Mouse (Mus musculus) ES-Bruce4 (cell line): ENCODE measurements at regions not wholly inside any gene's neighbourhood (a gene's known extent, or its start where the extent isn't known, plus 50 kb on each side); places are given as distances from the start of the nearest gene placed in this dataset.

Experiments used
- H3K27ac ChIP-seq: 2 replicates; pipeline ENCODE4 v1.5.1; 2012; ENCODE audit warnings: low read length, inconsistent platforms; ENCODE audit not compliant: insufficient read depth
- H3K27me3 ChIP-seq: 2 replicates; pipeline ENCODE4 v1.6.1; 2012; ENCODE audit warnings: mild to moderate bottlenecking, low read length, inconsistent platforms; ENCODE audit not compliant: control insufficient read depth, poor library complexity, insufficient read depth, severe bottlenecking
- H3K36me3 ChIP-seq: 2 replicates; pipeline ENCODE4 v1.6.1; 2012; ENCODE audit warnings: inconsistent platforms, mild to moderate bottlenecking, low read length, moderate library complexity; ENCODE audit not compliant: control insufficient read depth, poor library complexity, insufficient read depth, severe bottlenecking
- H3K4me1 ChIP-seq: one replicate; pipeline ENCODE4 v1.8.1; 2011; ENCODE audit warnings: low read length; ENCODE audit not compliant: control insufficient read depth, insufficient read depth
- H3K4me3 ChIP-seq: 2 replicates; pipeline ENCODE4 v1.5.1; 2011; ENCODE audit warnings: low read depth, mild to moderate bottlenecking, low read length
- H3K9ac ChIP-seq: 2 replicates; pipeline ENCODE4 v1.6.1; 2012; ENCODE audit warnings: low read depth, mild to moderate bottlenecking, inconsistent platforms; ENCODE audit not compliant: poor library complexity, severe bottlenecking
- H3K9me3 ChIP-seq: replicated peaks from 2 replicates; pipeline ENCODE4 v1.6.1; 2012; ENCODE audit warnings: mild to moderate bottlenecking, low read length, inconsistent platforms; ENCODE audit not compliant: control insufficient read depth, poor library complexity, insufficient read depth, severe bottlenecking
- CTCF ChIP-seq: IDR thresholded peaks from one replicate; pipeline ENCODE4 v1.8.1; 2011; ENCODE audit warnings: low read depth, low read length
- EP300 ChIP-seq: IDR thresholded peaks from 2 replicates; pipeline ENCODE4 v1.6.1; 2011; ENCODE audit warnings: low read depth, low read length; ENCODE audit not compliant: insufficient read depth
- POLR2A ChIP-seq: IDR thresholded peaks from one replicate; pipeline ENCODE4 v1.8.1; 2011; ENCODE audit warnings: low read length; ENCODE audit not compliant: insufficient read depth

DNA sequence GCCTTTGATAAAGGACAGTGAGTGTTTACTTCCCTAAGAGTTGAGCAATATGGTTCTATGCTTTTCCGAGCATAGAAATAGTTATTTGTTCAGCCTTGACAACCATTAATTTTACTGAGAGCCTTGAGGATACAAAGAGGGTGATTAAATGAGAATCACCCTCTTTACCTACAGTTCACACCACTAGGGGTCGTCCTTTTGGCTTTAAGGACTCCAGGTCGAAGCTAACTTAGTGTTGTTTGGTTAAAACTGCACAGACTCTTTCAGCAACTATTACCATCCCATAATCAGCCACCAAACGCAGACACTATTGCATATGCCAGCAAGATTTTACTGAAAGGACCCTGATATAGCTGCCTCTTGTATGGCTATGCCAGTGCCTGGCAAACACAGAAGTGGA is 559.2 kb upstream of the 2610301B20Rik start:
- Histone ChIP-seq H3K27me3 (no peaks in the 10 kb centered on the region), H3K9ac (no peak overlapping the region), H3K27ac (no peak overlapping the region), H3K36me3 (no peaks in the 10 kb centered on the region), H3K4me3 (no peak overlapping the region), H3K9me3 (no peaks in the 10 kb centered on the region), H3K4me1 (peaks cover 3% of the 10 kb centered on the region)
- TF ChIP-seq EP300 (no peak), POLR2A (no peak), CTCF (no peak)

DNA sequence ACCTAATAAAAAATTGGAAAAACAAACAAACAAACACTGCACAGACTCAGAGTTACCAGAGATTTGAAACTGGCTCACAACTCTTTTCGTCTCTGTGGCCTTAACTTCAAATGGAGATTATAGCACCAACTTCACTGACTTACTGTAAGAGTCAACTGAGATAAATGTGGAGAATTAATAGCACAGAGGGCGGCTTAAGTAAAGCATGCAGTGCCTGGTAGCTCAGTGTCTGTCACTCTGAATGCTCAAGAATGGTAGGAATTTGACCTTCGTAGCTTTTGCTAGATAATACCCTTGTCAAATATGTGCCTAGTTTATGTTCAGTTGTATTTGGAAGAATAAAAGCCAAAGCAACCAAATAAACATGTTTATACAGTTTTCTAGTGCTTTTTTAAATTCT is 558.4 kb upstream of the 2610301B20Rik start:
- TF ChIP-seq CTCF = no peak
- TF ChIP-seq POLR2A = no peak
- TF ChIP-seq EP300 = no peak
- Histone ChIP-seq H3K9ac (no peak overlapping the region), H3K27me3 (no peaks in the 10 kb centered on the region), H3K36me3 (no peaks in the 10 kb centered on the region), H3K9me3 (no peaks in the 10 kb centered on the region), H3K4me3 (no peak overlapping the region), H3K4me1 (peaks cover 3% of the 10 kb centered on the region), H3K27ac (no peak overlapping the region)

DNA sequence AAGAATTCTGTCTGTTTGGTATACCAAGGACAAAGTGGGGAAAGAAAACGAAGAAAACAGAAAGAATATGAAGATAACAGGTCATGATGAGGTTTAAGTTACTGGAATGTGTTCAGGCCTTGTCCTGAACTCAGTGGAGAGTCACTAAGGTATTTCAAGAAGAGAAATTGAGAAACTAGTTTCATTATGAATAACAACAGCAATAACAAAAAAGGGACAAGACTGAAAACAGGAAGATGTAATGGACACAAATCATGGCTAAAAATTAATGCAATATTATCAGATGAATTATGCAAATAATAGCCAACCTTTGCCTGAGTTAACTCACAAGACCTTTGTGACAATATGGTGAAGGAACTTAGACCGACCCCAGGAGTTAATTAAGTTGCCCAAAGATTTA is 530.2 kb upstream of the 2610301B20Rik start:
- Histone ChIP-seq H3K4me1 (no peaks in the 10 kb centered on the region), H3K4me3 (no peak overlapping the region), H3K9me3 (no peaks in the 10 kb centered on the region), H3K27me3 (no peaks in the 10 kb centered on the region), H3K36me3 (no peaks in the 10 kb centered on the region), H3K27ac (no peak overlapping the region), H3K9ac (no peak overlapping the region)
- TF ChIP-seq EP300 = no peak
- no peak for TF ChIP-seq CTCF
- TF ChIP-seq POLR2A = no peak

DNA sequence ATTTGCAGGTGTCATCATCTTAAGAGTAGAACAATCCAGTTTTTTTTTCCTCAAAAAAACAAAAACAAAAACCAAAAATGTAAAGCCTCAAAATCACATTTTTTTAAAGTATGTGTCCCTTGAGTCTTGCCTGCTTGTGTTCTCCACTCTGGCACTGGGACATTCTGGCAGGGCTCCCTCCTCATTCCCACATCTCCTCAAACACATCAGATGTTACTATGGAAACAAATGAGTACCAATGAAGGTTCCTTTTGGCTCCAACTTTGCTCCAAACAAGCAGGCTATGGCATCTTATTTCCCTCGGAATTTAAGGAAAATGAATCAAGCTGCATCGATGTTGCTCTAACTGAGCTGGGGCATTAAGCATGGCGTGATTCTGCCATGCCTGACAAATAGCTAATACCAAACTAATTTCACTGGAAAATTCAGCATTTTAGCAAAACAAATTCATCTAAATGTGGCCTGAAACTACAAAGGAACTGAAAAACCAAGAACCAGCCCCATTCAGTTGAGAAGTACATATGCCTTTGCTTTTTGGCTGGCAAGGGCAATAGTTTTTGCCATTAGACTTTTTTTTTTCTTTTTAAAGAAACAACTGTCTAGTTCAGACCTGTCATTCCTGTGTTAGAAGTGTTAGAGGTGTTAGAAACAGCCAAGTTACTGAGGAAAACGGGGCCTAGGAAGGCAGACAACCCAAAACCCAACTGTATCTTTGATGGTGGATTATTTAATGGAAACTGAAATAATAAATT is 522.2 kb upstream of the 2610301B20Rik start:
- no peak for TF ChIP-seq CTCF
- no peak for TF ChIP-seq POLR2A
- no peak for TF ChIP-seq EP300

DNA sequence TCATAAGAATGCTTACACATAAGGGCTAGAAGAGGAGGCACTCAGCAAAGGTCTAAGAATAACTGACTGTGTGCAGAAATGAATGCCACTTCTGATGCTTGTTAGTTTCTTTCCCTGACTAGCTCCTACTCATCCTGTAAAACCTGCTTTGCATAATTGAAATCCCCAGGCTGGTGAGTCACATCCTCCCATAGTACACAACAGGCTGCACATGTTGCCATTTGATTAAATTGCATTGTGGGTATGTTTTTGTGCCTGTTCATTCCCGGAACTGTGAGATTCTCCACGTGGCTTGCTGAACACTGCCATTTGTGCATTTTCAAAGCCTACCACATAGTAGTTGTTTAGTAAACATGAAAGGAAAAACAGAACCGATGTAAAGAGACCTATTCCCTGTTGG is 516.7 kb upstream of the 2610301B20Rik start:
- Histone ChIP-seq H3K27ac (no peak overlapping the region), H3K4me3 (no peak overlapping the region), H3K27me3 (no peaks in the 10 kb centered on the region), H3K4me1 (no peaks in the 10 kb centered on the region), H3K9me3 (no peaks in the 10 kb centered on the region; the same call in 1 of the 2 replicates), H3K36me3 (no peaks in the 10 kb centered on the region), H3K9ac (no peak overlapping the region)
- TF ChIP-seq POLR2A = no peak

More for the DNA sequence above, 522.2 kb upstream of the 2610301B20Rik start:
- H3K9me3 ChIP-seq = no peaks in the 10 kb centered on the region; the same call in 1 of the 2 replicates
- H3K4me3 ChIP-seq = no peak overlapping the region
- no peak overlapping the region for H3K9ac ChIP-seq
- H3K36me3 ChIP-seq = no peaks in the 10 kb centered on the region
- no peaks in the 10 kb centered on the region for H3K4me1 ChIP-seq
- H3K27ac ChIP-seq = no peak overlapping the region
- H3K27me3 ChIP-seq = no peaks in the 10 kb centered on the region

DNA sequence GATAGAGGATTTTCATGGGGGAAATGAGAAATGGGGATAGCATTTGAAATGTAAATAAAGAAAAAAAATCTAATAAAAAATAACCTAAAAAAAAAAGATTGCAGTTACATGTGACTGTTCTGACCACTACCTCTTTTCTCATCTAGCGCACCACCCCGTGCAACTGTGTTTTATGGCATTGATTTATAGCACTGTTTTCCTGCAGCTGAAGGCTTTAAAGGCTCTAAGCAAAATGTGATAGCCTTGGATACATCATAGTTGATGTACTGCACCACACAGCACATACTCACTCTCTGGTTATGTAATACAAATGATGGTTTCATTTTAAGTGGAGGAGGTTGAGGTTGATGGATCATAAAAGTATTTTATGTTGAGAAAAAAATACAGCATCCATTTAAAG is 484.5 kb upstream of the 2610301B20Rik start:
- H3K36me3 ChIP-seq = no peaks in the 10 kb centered on the region
- TF ChIP-seq POLR2A (no peak), CTCF (no peak), EP300 (no peak)
- H3K9me3 ChIP-seq = no peaks in the 10 kb centered on the region
- H3K27me3 ChIP-seq = no peaks in the 10 kb centered on the region
- H3K27ac ChIP-seq = no peak overlapping the region
- no peaks in the 10 kb centered on the region for H3K4me1 ChIP-seq
- H3K9ac ChIP-seq = no peak overlapping the region
- no peak overlapping the region for H3K4me3 ChIP-seq
